ENCODE assay signal across 13 mouse cellular contexts in the genomic region with DNA sequence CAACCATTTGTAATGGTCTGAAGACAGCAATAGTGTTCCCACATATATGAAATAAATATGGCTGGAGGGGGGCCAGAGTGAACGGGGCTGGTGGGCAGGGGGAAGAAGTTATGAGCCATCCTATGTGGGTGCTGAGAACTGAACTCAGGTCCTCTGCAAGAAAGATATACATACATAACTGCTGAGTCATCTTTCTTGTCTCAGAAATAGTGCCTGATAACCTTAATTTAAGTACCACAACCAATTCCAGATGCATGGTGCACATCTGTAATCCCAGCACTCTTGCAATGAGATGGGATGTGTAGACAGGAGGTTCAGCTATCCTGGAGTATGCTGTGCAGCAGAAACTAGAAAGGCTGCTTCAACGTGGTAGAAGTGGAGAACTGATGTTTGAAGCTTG. TPM values are rescaled to one million over a fixed set of nuclear protein-coding genes. Genes with fewer than 3 reads are reported as not detected.
"Had no signal": no experiment of that assay in that cellular context is flagged by ENCODE, and none has a peak within 500 bp of the region (broad histone marks: within the 10 kb centered on the region; RNA-seq: fewer than 3 reads in every experiment).

No protein-coding gene starts in this region.

- DNase-seq: kidney, postnatal 25 days; layer of hippocampus, adult 9-11 months; layer of hippocampus, postnatal 36 days; liver, embryonic 13.5 days; right cerebral cortex, adult 18-20 months; right cerebral cortex, postnatal 25 days had no signal

- H3K9me3 ChIP-seq: limb, embryonic 15.5 days; liver, embryonic 13.5 days; midbrain, embryonic 13.5 days; neural tube, embryonic 15.5 days; stomach, embryonic 15.5 days had no signal

- H3K4me3 ChIP-seq: limb, embryonic 15.5 days; liver, embryonic 13.5 days; midbrain, embryonic 13.5 days; neural tube, embryonic 15.5 days; stomach, embryonic 15.5 days had no signal

- H3K27ac ChIP-seq: limb, embryonic 15.5 days; liver, embryonic 13.5 days; midbrain, embryonic 13.5 days; neural tube, embryonic 15.5 days; stomach, embryonic 15.5 days had no signal

- H3K4me1 ChIP-seq: limb, embryonic 15.5 days; midbrain, embryonic 13.5 days; stomach, embryonic 15.5 days had no signal

- H3K4me2 ChIP-seq: limb, embryonic 15.5 days; liver, embryonic 13.5 days; midbrain, embryonic 13.5 days; neural tube, embryonic 15.5 days; stomach, embryonic 15.5 days had no signal

- H3K27me3 ChIP-seq: limb, embryonic 15.5 days; liver, embryonic 13.5 days; midbrain, embryonic 13.5 days; neural tube, embryonic 15.5 days; stomach, embryonic 15.5 days had no signal

- H3K9ac ChIP-seq: limb, embryonic 15.5 days; liver, embryonic 13.5 days; midbrain, embryonic 13.5 days; neural tube, embryonic 15.5 days; stomach, embryonic 15.5 days had no signal

- ATAC-seq: midbrain, embryonic 13.5 days had no signal

RNA-seq across cellular contexts. Expression of gene Myoz1, which starts 25.4 kb away (rescaled TPM):
- total RNA-seq: layer of hippocampus, postnatal 36 days; left cerebral cortex, postnatal 25 days; megakaryocyte progenitor cell, adult 5-6 weeks; midbrain, postnatal 0 days had no signal
- polyA plus RNA-seq: midbrain, embryonic 13.5 days had no signal
